Mouse (Mus musculus): Measurements from ENCODE around the gene Igf2bp1.

GRCm38 (mm10) chr11:95915006-95915710 is 90.6 kb downstream of the Igf2bp1 start:
- TF ChIP-seq CTCF (IDR thresholded peaks at IDR 0.05; ENCODE audit: low read depth), result no peak
- TF ChIP-seq EP300 (IDR thresholded peaks at IDR 0.05; ENCODE audit: low read depth), result no peak

Measured in heart, postnatal 0 days (tissue).